Mouse (Mus musculus) skeletal muscle tissue, adult 2 months (tissue): ENCODE data around the gene Prpsap1.
"Not testable (repeated sequence)": the region's sequence is repeated elsewhere in the genome, so short reads cannot be mapped to it uniquely, and the experiment has no call there.

Experiments
- DNase-seq: peaks from one replicate; pipeline ENCODE4 v3.0.0-alpha.2; 2012; ENCODE audit warnings: low read depth, low spot score

Gene Prpsap1

GRCm38 (mm10) chr11:116488207-116488606, 5.8 kb downstream of the Prpsap1 start:
- DNase-seq = no peak

- DNase-seq = no peak
Observed at GRCm38 (mm10) chr11:116484261-116484660, 9.7 kb downstream of the Prpsap1 start.

GRCm38 (mm10) chr11:116481776-116482175, 12.2 kb downstream of the Prpsap1 start:
- no peak for DNase-seq

GRCm38 (mm10) chr11:116480975-116481374, 13.0 kb downstream of the Prpsap1 start:
- no peak for DNase-seq

- DNase-seq = peak; percentile 38
Observed at GRCm38 (mm10) chr11:116479832-116480231, 14.2 kb downstream of the Prpsap1 start.

GRCm38 (mm10) chr11:116478978-116479377, 15.0 kb downstream of the Prpsap1 start:
- DNase-seq = no peak

GRCm38 (mm10) chr11:116477160-116477759, 16.7 kb downstream of the Prpsap1 start:
- no peak for DNase-seq

- no peak for DNase-seq
Observed at GRCm38 (mm10) chr11:116476696-116477095, 17.3 kb downstream of the Prpsap1 start.

GRCm38 (mm10) chr11:116476041-116476440, 18.0 kb downstream of the Prpsap1 start:
- DNase-seq = no peak

GRCm38 (mm10) chr11:116472275-116472674, 21.7 kb downstream of the Prpsap1 start:
- DNase-seq = no peak

- DNase-seq = peak; percentile 25
Observed at GRCm38 (mm10) chr11:116470896-116471295, 23.1 kb downstream of the Prpsap1 start.

GRCm38 (mm10) chr11:116470249-116470648, 23.8 kb downstream of the Prpsap1 start:
- DNase-seq = no peak

- not testable (repeated sequence) for DNase-seq
Observed at GRCm38 (mm10) chr11:116468338-116468737, 25.7 kb downstream of the Prpsap1 start.

GRCm38 (mm10) chr11:116466141-116466540, 27.9 kb downstream of the Prpsap1 start, which contains the start of gene Qrich2:
Qrich2 (minus strand) TSS chr11:116466241.
- no peak for DNase-seq

GRCm38 (mm10) chr11:116463833-116464232, 30.2 kb downstream of the Prpsap1 start:
- DNase-seq = peak; percentile 85

- DNase-seq = no peak
Observed at GRCm38 (mm10) chr11:116463338-116463737, 30.7 kb downstream of the Prpsap1 start.

- DNase-seq = no peak
Observed at GRCm38 (mm10) chr11:116459786-116460185, 34.2 kb downstream of the Prpsap1 start.

- DNase-seq = no peak
Observed at GRCm38 (mm10) chr11:116456234-116456633, 37.8 kb downstream of the Prpsap1 start.

- no peak for DNase-seq
Observed at GRCm38 (mm10) chr11:116453889-116454288, 40.1 kb downstream of the Prpsap1 start.

GRCm38 (mm10) chr11:116449341-116449740, 44.7 kb downstream of the Prpsap1 start:
- DNase-seq = no peak

GRCm38 (mm10) chr11:116447822-116448221, 46.2 kb downstream of the Prpsap1 start:
- DNase-seq = no peak

- no peak for DNase-seq
Observed at GRCm38 (mm10) chr11:116446308-116446887, 47.6 kb downstream of the Prpsap1 start.

GRCm38 (mm10) chr11:116445596-116446307, 48.2 kb downstream of the Prpsap1 start:
- DNase-seq = peak; percentile 89
